Mouse (Mus musculus) embryonic facial prominence, embryonic 14.5 days (tissue): ENCODE data around the gene Thsd7b. TPM values are rescaled to one million over a fixed set of nuclear protein-coding genes. Genes with fewer than 3 reads are reported as not detected.

ENCODE experiments used
- ATAC-seq: fragments of 200-750 bp; cut with Nextera tagmentation; 2 replicates; pipeline ENCODE4 v1.8.0; 2017; ENCODE audit warnings: low read depth, moderate number of reproducible peaks, moderate TSS enrichment
- DNase-seq: peaks from one replicate; pipeline ENCODE4 v3.0.0-alpha.2; 2015; ENCODE audit warnings: low spot score
- H3K27ac ChIP-seq: fragments of 300-500 bp; sonication (generic); replicated peaks from 2 replicates; pipeline ENCODE4 v1.5.1; 2014; ENCODE audit warnings: low read depth, mild to moderate bottlenecking, low read length, moderate library complexity
- H3K27me3 ChIP-seq: fragments of 300-500 bp; sonication (generic); replicated peaks from 2 replicates; pipeline ENCODE4 v1.6.1; 2014; ENCODE audit warnings: low read length; ENCODE audit not compliant: control insufficient read depth, insufficient read depth
- H3K36me3 ChIP-seq: fragments of 300-500 bp; sonication (generic); 2 replicates; pipeline ENCODE4 v1.6.1; 2014; ENCODE audit warnings: low read length, mixed read lengths; ENCODE audit not compliant: control insufficient read depth, insufficient read depth
- H3K4me1 ChIP-seq: fragments of 300-500 bp; sonication (generic); 2 replicates; pipeline ENCODE4 v1.6.1; 2014; ENCODE audit warnings: antibody characterized with exemption, low read length; ENCODE audit not compliant: control insufficient read depth, insufficient read depth
- H3K4me2 ChIP-seq: fragments of 300-500 bp; sonication (generic); 2 replicates; pipeline ENCODE4 v1.6.1; 2014; ENCODE audit warnings: low read depth, mild to moderate bottlenecking, low read length, moderate library complexity, mixed read lengths
- H3K4me3 ChIP-seq: fragments of 300-500 bp; sonication (generic); 2 replicates; pipeline ENCODE4 v1.5.1; 2014; ENCODE audit warnings: low read depth, mild to moderate bottlenecking, low read length
- H3K9ac ChIP-seq: fragments of 300-500 bp; sonication (generic); 2 replicates; pipeline ENCODE4 v1.6.1; 2014; ENCODE audit warnings: low read depth, mild to moderate bottlenecking, low read length, moderate library complexity, mixed read lengths
- H3K9me3 ChIP-seq: fragments of 300-500 bp; sonication (generic); 2 replicates; pipeline ENCODE4 v1.6.1; 2016; ENCODE audit warnings: low read length; ENCODE audit not compliant: control insufficient read depth
- WGBS: fragments of 180-500 bp; shearing (Covaris S2); extraction: QIAGEN DNeasy Blood & Tissue Kit; methylation state at CpG from one replicate; pipeline ENCODE4 v1.1.7; 2014; 5-methylcytosine and 5-hydroxymethylcytosine counted together
- polyA plus RNA-seq: library from polyadenylated mRNA; unstranded; fragments of >200 nt; fragmentation: Nextera tagmentation; extraction: Ambion mirVana; gene quantifications from 2 replicates; pipeline ENCODE4 v1.2.1, GENCODE M21; 2014

Gene Thsd7b
- polyA plus RNA-seq, 1 experiment from 2014 or later, result 6.7 TPM

GRCm38 (mm10) chr1:129713571-129713970 is 440.5 kb downstream of the Thsd7b start:
- no peak overlapping the region for H3K4me3 ChIP-seq
- H3K9me3 ChIP-seq, result no peaks in the 10 kb centered on the region
- no peak for ATAC-seq
- DNase-seq, result no peak
- H3K4me2 ChIP-seq, result no peak overlapping the region
- H3K27ac ChIP-seq, result no peak overlapping the region
- no peaks in the 10 kb centered on the region for H3K36me3 ChIP-seq
- H3K27me3 ChIP-seq, result no peaks in the 10 kb centered on the region
- H3K9ac ChIP-seq, result no peak overlapping the region
- WGBS, result 79% methylated on average over 3 of the region's 3 CpGs
- no peaks in the 10 kb centered on the region for H3K4me1 ChIP-seq

GRCm38 (mm10) chr1:129719592-129719991 is 446.5 kb downstream of the Thsd7b start:
- no peak overlapping the region for H3K27ac ChIP-seq

DNA sequence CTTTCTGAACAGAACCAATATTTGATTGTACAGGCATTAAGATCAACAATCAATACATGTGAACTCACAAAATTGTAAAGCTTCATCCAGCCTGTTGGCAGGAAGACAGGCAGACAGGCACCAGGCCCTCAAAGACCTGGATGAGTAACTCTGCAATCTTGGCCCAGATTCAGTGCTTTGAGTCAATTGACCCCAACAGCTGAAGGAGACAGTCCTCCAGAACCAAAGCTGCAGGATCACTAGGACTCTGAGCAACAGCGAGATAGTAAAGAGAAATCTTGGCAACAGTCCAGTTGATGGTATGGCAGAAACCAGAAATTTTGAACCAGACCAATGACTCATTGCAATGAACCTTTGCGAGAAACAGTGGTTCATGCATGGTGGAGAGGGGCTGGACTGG is 458.9 kb downstream of the Thsd7b start:
- H3K27ac ChIP-seq, result no peak overlapping the region
- no peaks in the 10 kb centered on the region for H3K9me3 ChIP-seq
- H3K9ac ChIP-seq, result no peak overlapping the region
- no peak overlapping the region for H3K4me3 ChIP-seq
- H3K36me3 ChIP-seq, result no peaks in the 10 kb centered on the region
- H3K27me3 ChIP-seq, result no peaks in the 10 kb centered on the region
- DNase-seq (no peak), ATAC-seq (no peak)
- H3K4me1 ChIP-seq, result no peaks in the 10 kb centered on the region
- no peak overlapping the region for H3K4me2 ChIP-seq
- WGBS, result 83% methylated on average over 2 of the region's 2 CpGs

More at GRCm38 (mm10) chr1:129719592-129719991, 446.5 kb downstream of the Thsd7b start:
- H3K27me3 ChIP-seq, result no peaks in the 10 kb centered on the region
- H3K9me3 ChIP-seq, result no peaks in the 10 kb centered on the region
- H3K4me3 ChIP-seq, result no peak overlapping the region
- H3K4me2 ChIP-seq, result no peak overlapping the region
- H3K9ac ChIP-seq, result no peak overlapping the region
- no peak for DNase-seq
- H3K4me1 ChIP-seq, result no peaks in the 10 kb centered on the region
- H3K36me3 ChIP-seq, result no peaks in the 10 kb centered on the region
- ATAC-seq, result no peak

- H3K4me1 ChIP-seq, result no peaks in the 10 kb centered on the region
- no peak overlapping the region for H3K4me2 ChIP-seq
- no peak overlapping the region for H3K27ac ChIP-seq
- WGBS, result 75% methylated on average over 3 of the region's 3 CpGs
- H3K36me3 ChIP-seq, result no peaks in the 10 kb centered on the region
- no peaks in the 10 kb centered on the region for H3K9me3 ChIP-seq
- DNase-seq (no peak), ATAC-seq (no peak)
- H3K9ac ChIP-seq, result no peak overlapping the region
- H3K4me3 ChIP-seq, result no peak overlapping the region
- no peaks in the 10 kb centered on the region for H3K27me3 ChIP-seq
Observed at GRCm38 (mm10) chr1:129747595-129747994, 474.5 kb downstream of the Thsd7b start.

GRCm38 (mm10) chr1:129756548-129757240 is 483.6 kb downstream of the Thsd7b start:
- no peak overlapping the region for H3K9ac ChIP-seq
- H3K4me3 ChIP-seq, result no peak overlapping the region
- no peak for ATAC-seq
- 81% methylated on average over 1 of the region's 1 CpGs for WGBS
- no peak overlapping the region for H3K27ac ChIP-seq
- H3K4me2 ChIP-seq, result no peak overlapping the region
- no peaks in the 10 kb centered on the region for H3K9me3 ChIP-seq
- H3K27me3 ChIP-seq, result no peaks in the 10 kb centered on the region
- H3K36me3 ChIP-seq, result no peaks in the 10 kb centered on the region
- no peak for DNase-seq
- H3K4me1 ChIP-seq, result no peaks in the 10 kb centered on the region

DNA sequence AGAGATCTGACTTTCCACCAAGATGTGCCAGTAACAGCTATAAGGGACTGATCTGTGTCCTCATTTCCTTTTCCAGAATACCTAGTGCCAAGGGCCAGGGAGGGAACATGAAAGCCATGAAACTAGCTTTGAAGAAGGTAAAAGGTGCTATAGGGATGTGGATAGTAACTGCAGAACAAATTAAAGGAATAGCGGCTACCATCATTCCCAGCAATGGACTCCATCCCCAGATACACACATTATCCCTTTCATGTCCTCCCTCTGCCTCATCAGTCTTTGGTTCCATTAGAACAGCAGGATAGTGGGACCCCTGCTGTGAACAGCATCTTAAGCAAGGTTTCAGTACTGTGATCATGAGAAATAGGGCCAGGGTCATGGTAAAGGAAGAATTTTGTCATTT is 485.9 kb downstream of the Thsd7b start:
- H3K9me3 ChIP-seq, result no peaks in the 10 kb centered on the region
- WGBS, result 78% methylated on average over 1 of the region's 1 CpGs
- DNase-seq (no peak), ATAC-seq (no peak)
- H3K27me3 ChIP-seq, result no peaks in the 10 kb centered on the region
- H3K4me3 ChIP-seq, result no peak overlapping the region
- no peak overlapping the region for H3K9ac ChIP-seq
- no peak overlapping the region for H3K27ac ChIP-seq
- H3K4me2 ChIP-seq, result no peak overlapping the region
- H3K4me1 ChIP-seq, result no peaks in the 10 kb centered on the region
- H3K36me3 ChIP-seq, result no peaks in the 10 kb centered on the region

DNA sequence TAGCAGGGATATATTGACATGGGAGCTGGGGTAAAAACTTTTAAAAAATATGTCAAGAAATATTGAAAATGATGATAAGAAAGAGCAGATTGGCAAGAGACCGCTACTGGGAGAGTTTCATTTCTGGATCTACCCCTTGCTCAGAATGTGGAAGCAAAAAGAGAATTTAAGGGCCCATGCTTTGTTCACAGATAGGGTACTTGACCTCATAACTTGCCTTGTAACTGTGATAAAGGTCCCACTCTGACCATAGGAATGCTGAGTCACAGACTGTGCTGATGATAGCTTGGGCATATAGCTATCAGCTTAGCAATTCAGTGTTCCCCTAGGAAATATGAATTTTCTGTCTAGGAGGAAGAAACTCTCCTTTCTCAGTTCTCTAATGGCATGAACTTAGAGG is 488.1 kb downstream of the Thsd7b start:
- H3K4me1 ChIP-seq, result no peaks in the 10 kb centered on the region
- H3K4me2 ChIP-seq, result no peak overlapping the region
- H3K9ac ChIP-seq, result no peak overlapping the region
- 85% methylated on average over 1 of the region's 1 CpGs for WGBS
- no peaks in the 10 kb centered on the region for H3K27me3 ChIP-seq
- ATAC-seq (no peak), DNase-seq (no peak)
- H3K27ac ChIP-seq, result no peak overlapping the region
- H3K4me3 ChIP-seq, result no peak overlapping the region
- H3K9me3 ChIP-seq, result no peaks in the 10 kb centered on the region
- H3K36me3 ChIP-seq, result no peaks in the 10 kb centered on the region

- no peaks in the 10 kb centered on the region for H3K4me1 ChIP-seq
- no peaks in the 10 kb centered on the region for H3K36me3 ChIP-seq
- WGBS, result 49% methylated on average over 2 of the region's 2 CpGs
- no peak overlapping the region for H3K27ac ChIP-seq
- ATAC-seq (no peak), DNase-seq (no peak)
- no peak overlapping the region for H3K4me2 ChIP-seq
- no peak overlapping the region for H3K9ac ChIP-seq
- no peaks in the 10 kb centered on the region for H3K27me3 ChIP-seq
- no peaks in the 10 kb centered on the region for H3K9me3 ChIP-seq
- H3K4me3 ChIP-seq, result no peak overlapping the region
Observed at GRCm38 (mm10) chr1:129764748-129765147, 491.6 kb downstream of the Thsd7b start.

GRCm38 (mm10) chr1:129777055-129777454 is 504.0 kb downstream of the Thsd7b start:
- no peaks in the 10 kb centered on the region for H3K27me3 ChIP-seq
- no peak overlapping the region for H3K4me2 ChIP-seq
- no peak overlapping the region for H3K27ac ChIP-seq
- ATAC-seq (no peak), DNase-seq (no peak)
- no peak overlapping the region for H3K4me3 ChIP-seq
- H3K36me3 ChIP-seq, result no peaks in the 10 kb centered on the region
- no peak overlapping the region for H3K9ac ChIP-seq
- no peaks in the 10 kb centered on the region for H3K4me1 ChIP-seq
- H3K9me3 ChIP-seq, result no peaks in the 10 kb centered on the region
- WGBS, result 88% methylated on average over 5 of the region's 5 CpGs
